Mouse (Mus musculus) Muller cell, postnatal 12 days (primary cell): ENCODE measurements at regions not wholly inside any gene's neighbourhood (a gene's known extent, or its start where the extent isn't known, plus 50 kb on each side); places are given as distances from the start of the nearest gene placed in this dataset.

Experiments used
- DNase-seq: peaks from one replicate; pipeline ENCODE4 v3.0.0-alpha.2; 2015; ENCODE audit errors: inconsistent ontology term

DNA sequence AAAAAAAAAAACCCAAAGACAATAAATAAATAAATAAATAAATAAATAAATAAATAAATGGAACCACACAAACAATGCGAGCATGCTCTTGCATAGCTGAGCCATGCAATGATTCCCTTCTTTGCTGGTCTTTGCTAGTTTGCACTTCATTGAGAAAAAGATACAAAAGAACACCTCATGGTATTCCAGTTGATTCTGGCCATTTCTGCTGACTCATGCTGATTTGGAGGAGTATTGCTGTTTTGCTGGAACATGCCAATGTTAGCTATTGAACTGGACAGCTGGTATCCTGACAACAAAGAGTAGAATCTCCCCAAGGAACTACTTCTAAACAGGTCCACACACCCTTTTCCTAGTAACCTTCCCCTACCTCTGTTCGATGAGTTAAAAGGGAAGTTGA lies 60.2 kb downstream of the Htr1a start:
- DNase-seq = no peak

DNA sequence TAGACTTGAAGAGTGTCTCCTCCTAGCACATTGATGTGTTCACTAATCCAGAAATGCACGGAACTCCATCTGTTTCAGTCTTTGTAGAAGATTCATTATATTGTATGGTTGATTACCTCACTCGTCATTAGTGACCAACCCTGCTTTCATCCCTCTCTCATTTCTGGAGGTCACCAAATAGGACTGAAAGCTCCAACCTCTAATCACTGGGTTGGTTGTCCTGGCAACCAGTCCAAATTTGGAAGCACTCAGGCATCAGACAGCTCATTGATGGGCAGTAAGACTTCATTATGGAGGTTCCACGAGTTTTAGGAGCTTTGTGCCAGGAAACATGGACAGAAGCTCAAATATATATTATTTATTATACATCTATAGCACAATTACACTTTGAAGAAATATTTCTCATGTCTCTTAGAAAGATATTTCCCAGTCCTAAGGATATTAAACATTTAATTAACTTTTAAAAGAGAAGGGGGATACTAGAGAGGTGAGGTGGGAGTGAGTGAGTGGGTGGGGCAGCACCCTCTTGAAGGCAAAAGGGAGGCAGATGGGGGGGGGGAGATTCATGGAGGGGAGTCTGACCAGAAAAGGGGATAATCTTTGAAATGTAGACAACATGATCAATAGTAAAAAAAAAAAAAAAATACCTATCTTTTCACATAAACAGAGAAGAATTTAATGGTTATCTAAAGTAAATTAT lies 94.7 kb downstream of the Htr1a start:
- peak; percentile 44 for DNase-seq

DNA sequence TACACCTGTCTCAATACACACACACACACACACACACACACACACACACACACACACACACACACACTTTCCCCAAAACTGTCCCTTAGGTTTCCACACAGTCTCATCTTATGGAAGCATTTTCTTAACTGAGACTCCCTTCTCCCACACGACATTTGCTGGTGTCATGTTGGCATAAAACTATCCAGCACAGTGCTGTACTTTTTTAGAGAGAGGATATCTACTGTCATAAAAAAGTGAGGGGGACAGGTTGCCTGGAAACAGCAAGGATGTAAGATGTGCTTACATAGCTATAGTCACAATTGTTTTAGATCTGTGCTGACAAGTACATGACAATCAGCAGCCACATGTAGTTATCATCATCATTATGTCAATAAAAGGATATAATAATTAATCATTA lies 129.8 kb downstream of the Htr1a start:
- DNase-seq = no peak

DNA sequence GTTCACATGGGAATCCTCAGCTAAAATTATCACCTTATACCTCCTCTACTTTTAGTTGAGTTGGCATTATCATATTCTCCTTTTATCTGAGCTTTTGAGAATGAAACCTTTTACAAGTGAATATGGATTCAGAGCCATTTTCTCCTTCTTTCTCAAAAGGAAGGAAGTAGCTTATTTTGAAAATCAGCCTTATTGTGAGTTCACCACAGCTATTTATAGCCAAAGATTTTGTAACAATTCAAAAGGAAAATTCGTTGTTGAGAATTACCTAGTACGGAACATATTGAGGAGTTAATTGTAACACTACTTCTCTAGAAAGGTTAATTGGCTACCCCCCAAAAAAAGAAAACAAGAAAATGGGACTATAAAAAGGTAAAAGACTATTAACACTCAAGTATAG lies 163.0 kb downstream of the Htr1a start:
- DNase-seq = no peak

DNA sequence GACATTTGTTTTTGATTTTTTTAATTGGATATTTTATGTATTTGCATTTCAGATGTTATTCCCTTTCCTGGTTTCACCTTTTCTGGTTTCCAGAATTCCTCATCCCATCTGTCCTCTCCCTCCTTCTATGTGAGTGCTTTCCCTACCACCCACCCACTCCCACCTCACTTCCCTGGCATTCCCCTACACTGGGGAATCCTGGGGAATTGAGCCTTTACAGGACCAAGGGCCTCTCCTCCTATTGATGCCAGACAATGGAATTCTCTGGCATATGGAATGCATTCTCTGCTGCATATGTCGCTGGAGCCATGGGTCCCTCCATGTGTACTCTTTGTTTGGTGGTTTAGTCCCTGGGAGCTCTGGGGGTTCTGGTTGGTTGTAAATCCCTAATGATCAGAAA lies 175.9 kb downstream of the Htr1a start:
- no peak for DNase-seq

DNA sequence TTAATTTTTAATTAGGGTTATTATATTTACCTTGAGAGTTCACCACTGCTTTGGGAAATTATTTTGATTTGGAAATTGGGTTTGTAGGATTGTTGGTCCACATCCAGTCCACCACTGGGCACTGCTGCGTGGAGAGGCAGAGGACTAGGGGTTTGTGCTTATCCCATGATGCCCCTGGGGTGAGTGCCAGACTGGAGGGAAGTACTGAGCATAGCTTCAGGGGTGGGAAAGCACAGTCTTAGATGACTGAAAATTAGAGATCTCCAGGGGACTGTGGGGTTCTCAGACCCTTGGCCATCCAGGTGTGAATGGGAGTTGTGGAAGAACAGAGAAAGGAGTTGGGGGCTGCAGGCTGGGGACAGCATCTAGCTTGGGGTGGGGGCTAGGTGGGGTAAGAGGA lies 177.4 kb downstream of the Htr1a start:
- DNase-seq = no peak

DNA sequence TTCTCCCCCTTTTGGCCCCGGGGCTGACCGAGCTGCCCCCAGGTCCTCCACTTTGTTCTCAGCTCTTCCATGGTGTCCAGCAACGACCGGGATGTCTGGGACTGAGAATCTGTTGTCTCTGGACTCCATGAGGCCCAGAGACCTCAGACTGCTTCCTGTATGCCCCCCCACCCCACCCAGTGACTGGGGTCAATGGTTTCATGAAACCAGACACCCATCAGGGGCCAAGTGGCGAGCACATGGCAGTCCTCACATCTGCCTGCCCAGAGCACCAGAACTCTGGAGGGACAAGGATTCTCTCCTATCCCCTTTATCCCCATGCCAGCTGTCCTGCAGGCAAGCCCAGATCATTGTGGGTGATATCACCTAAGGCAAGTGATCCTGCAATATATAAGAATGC lies 185.2 kb downstream of the Htr1a start:
- no peak for DNase-seq

DNA sequence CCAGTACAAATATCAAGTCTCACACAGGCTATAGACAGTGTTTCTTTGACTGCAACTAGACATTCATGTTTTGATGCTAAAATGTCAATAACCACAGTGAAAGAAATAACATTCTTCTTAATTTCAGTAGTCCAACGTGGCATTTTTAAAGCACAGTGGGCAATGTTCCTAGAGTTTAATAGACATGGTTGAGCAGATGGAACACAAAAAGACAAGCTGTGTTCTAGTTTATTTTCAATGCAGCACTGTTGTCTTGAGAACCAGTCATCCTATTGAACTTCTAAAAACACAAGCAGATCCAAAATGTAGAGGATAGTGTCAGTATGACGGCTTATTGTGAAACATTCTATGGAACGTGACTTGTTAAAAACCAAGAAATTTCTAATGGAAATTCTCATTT lies 205.2 kb downstream of the Htr1a start:
- DNase-seq = no peak
